Mouse (Mus musculus) heart, adult 2 months (tissue): Measurements from ENCODE around the gene Ube2ql1. TPM values are rescaled to one million over a fixed set of nuclear protein-coding genes. Genes with fewer than 3 reads are reported as not detected.

Source experiments
- DNase-seq, 2 experiments: peaks; one replicate each; pipeline ENCODE4 v3.0.0; 2021
- H3K27ac ChIP-seq: fragments of 200-600 bp; 2 replicates; pipeline ENCODE4 v1.8.1; 2022
- H3K27me3 ChIP-seq: fragments of 200-500 bp; 2 replicates; pipeline ENCODE4 v1.6.1; 2012; ENCODE audit warnings: mild to moderate bottlenecking, low read length, inconsistent platforms, mixed read lengths; ENCODE audit not compliant: control insufficient read depth, insufficient read depth
- H3K36me3 ChIP-seq: fragments of 200-500 bp; 2 replicates; pipeline ENCODE4 v1.6.1; 2012; ENCODE audit warnings: low read length, inconsistent platforms; ENCODE audit not compliant: control insufficient read depth, insufficient read depth
- H3K4me1 ChIP-seq: fragments of 200-500 bp; 2 replicates; pipeline ENCODE4 v1.6.1; 2011; ENCODE audit warnings: low read length; ENCODE audit not compliant: control insufficient read depth, insufficient read depth
- H3K4me3 ChIP-seq: fragments of 200-600 bp; 2 replicates; pipeline ENCODE4 v1.8.1; 2022
- H3K79me2 ChIP-seq: fragments of 200-500 bp; replicated peaks from 2 replicates; pipeline ENCODE4 v1.6.1; 2012; ENCODE audit warnings: mild to moderate bottlenecking, inconsistent platforms, low read length, moderate library complexity, mixed read lengths; ENCODE audit not compliant: control insufficient read depth, insufficient read depth
- H3K9ac ChIP-seq: fragments of 200-500 bp; 2 replicates; pipeline ENCODE4 v1.6.1; 2012; ENCODE audit warnings: low read depth, mild to moderate bottlenecking, control low read depth, inconsistent platforms, low read length, mixed read lengths
- CTCF ChIP-seq: fragments of 200-600 bp; IDR thresholded peaks from 2 replicates; pipeline ENCODE4 v1.8.1; 2022; ENCODE audit warnings: antibody characterized with exemption, mild to moderate bottlenecking, moderate library complexity
- EP300 ChIP-seq: fragments of 200-500 bp; IDR thresholded peaks from 2 replicates; pipeline ENCODE4 v1.6.1; 2011; ENCODE audit warnings: low read depth, low read length, control low read depth; ENCODE audit not compliant: insufficient read depth
- POLR2A ChIP-seq: fragments of 200-500 bp; IDR thresholded peaks from 2 replicates; pipeline ENCODE4 v1.6.1; 2011; ENCODE audit warnings: mild to moderate bottlenecking, low read depth, low read length, control low read depth; ENCODE audit not compliant: insufficient read depth
- WGBS: fragments of 180-500 bp; shearing (Covaris S2); methylation state at CpG from one replicate; pipeline ENCODE4 v1.1.7; 2018; 5-methylcytosine and 5-hydroxymethylcytosine counted together
- intact Hi-C: fragments of 180-260 bp; cut with DNase I; formaldehyde crosslinking; loops from one replicate; pipeline ENCODE4 v1.15.1; 2025
- polyA plus RNA-seq: library from polyadenylated mRNA; depleted of rRNA; stranded (reverse); fragments of >200 nt; gene quantifications from 2 replicates; pipeline ENCODE4 v1.2.3, GENCODE M21; 2012
- total RNA-seq, 2 experiments: library from RNA; stranded (reverse); gene quantifications; 2 replicates each; pipeline ENCODE4 v1.2.3; 2021

Ube2ql1 gene
- total and polyA plus RNA-seq, 3 experiments, result 5.9 to 8.0 (median 6.0) TPM

- Histone ChIP-seq H3K27me3 (no peaks in the 10 kb centered on the region), H3K27ac (no peak overlapping the region), H3K4me1 (no peaks in the 10 kb centered on the region), H3K4me3 (no peak overlapping the region), H3K9ac (no peak overlapping the region), H3K36me3 (no peaks in the 10 kb centered on the region), H3K79me2 (no peaks in the 10 kb centered on the region)
- WGBS, result 37% methylated on average over 11 of the region's 11 CpGs
- intact Hi-C loops, result no loop called here
- DNase-seq, result no peak
- TF ChIP-seq EP300 (no peak), POLR2A (no peak), CTCF (no peak)
These were observed 36.2 kb downstream of the Ube2ql1 start for GRCm38 (mm10) chr13:69703505-69703904.

DNA sequence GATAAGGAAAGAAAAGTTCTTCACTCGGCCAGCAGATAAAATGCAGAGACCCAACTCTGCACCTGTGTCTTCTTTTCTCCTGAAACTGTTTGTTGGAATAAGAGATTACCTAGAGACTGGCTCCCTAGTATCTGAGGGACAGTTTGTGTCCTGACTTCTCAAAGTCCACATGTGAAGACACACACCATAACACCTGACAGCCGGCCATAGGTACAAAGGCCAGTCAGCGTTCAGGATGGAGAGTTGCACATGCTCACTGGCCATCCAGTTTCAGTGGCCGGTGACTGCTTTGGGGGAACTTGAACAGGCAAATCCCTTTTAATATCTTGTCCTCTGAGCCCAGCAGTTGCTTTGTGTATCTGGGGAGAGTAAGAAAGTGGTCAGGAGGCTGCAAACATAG is 38.3 kb downstream of the Ube2ql1 start:
- H3K27me3 ChIP-seq, result no peaks in the 10 kb centered on the region
- intact Hi-C loops, result no loop called here
- WGBS, result 82% methylated on average over 4 of the region's 4 CpGs

DNA sequence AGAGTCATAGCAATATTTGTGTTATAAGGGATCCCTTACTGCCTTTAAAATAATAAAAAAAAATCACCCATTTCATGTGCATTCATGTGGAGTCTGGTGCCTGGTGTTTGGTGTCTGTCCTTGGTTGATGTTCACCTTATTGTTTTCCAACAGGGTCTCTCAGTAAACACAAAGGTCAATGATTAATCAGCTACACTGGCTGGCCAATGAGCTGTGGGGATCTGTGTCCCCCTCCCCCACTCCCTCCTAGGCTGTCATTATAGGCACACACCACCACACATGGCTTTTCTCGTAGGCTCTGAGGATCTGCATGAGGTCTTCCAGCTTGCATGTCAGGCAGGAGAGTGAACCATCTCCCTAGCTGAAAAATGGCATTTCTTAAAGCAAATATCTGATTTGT is 38.9 kb downstream of the Ube2ql1 start:
- no peaks in the 10 kb centered on the region for H3K4me1 ChIP-seq
- no peaks in the 10 kb centered on the region for H3K27me3 ChIP-seq
- H3K4me3 ChIP-seq, result no peak overlapping the region
- H3K27ac ChIP-seq, result no peak overlapping the region
- no peak for DNase-seq
- H3K9ac ChIP-seq, result no peak overlapping the region
- WGBS, result 59% methylated on average over 1 of the region's 1 CpGs
- no peaks in the 10 kb centered on the region for H3K36me3 ChIP-seq
- H3K79me2 ChIP-seq, result no peaks in the 10 kb centered on the region
- intact Hi-C loops, result no loop called here
- TF ChIP-seq EP300 (no peak), POLR2A (no peak), CTCF (no peak)

More for the DNA sequence above, 38.3 kb downstream of the Ube2ql1 start:
- no peak overlapping the region for H3K27ac ChIP-seq
- H3K9ac ChIP-seq, result no peak overlapping the region
- H3K36me3 ChIP-seq, result no peaks in the 10 kb centered on the region
- H3K4me3 ChIP-seq, result no peak overlapping the region
- H3K79me2 ChIP-seq, result no peaks in the 10 kb centered on the region
- DNase-seq, result no peak
- TF ChIP-seq EP300 (no peak), CTCF (no peak), POLR2A (no peak)
- H3K4me1 ChIP-seq, result no peaks in the 10 kb centered on the region

GRCm38 (mm10) chr13:69696333-69696991 is 43.2 kb downstream of the Ube2ql1 start:
- TF ChIP-seq POLR2A (no peak), CTCF (peak; percentile 76)
- Histone ChIP-seq H3K4me1 (no peaks in the 10 kb centered on the region), H3K79me2 (no peaks in the 10 kb centered on the region), H3K9ac (no peak overlapping the region), H3K27ac (no peak overlapping the region), H3K4me3 (no peak overlapping the region), H3K36me3 (no peaks in the 10 kb centered on the region), H3K27me3 (no peaks in the 10 kb centered on the region)
- intact Hi-C loops, result loop anchor here (1.0 to 5.0 kb wide), 3 partner anchors 44 to 886 kb away; no protein-coding TSS in a partner anchor
- DNase-seq, result peak; percentile 39 to 65
- 40% methylated on average over 13 of the region's 13 CpGs for whole genome bisulfite sequencing

DNA sequence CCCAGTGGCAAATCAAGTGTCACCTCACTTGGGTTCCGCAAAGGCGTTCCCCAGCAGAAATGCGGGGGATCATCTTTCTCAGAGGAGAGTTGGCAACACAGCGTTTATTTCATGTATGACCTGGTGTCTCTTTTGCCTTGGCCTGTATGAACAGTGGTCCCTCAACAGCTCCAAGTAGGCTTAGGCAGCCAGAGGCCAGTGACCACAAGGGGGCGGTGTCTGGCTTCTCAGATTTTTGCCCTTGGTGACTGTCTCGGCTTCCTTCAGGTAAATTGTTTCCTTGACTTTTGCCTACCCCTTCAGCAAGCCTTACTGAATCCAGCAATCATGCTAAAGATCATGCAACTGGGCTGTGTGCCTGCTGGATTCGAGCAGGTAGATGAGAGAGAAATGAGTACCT is 48.6 kb downstream of the Ube2ql1 start:
- Histone ChIP-seq H3K4me1 (no peaks in the 10 kb centered on the region), H3K4me3 (no peak overlapping the region), H3K79me2 (no peaks in the 10 kb centered on the region), H3K9ac (no peak overlapping the region), H3K36me3 (no peaks in the 10 kb centered on the region), H3K27ac (no peak overlapping the region), H3K27me3 (no peaks in the 10 kb centered on the region)
- TF ChIP-seq CTCF (peak; percentile 77), EP300 (no peak)
- 32% methylated on average over 7 of the region's 7 CpGs for WGBS
- DNase-seq, result peak; percentile 8 to 39
- intact Hi-C loops, result no loop called here

DNA sequence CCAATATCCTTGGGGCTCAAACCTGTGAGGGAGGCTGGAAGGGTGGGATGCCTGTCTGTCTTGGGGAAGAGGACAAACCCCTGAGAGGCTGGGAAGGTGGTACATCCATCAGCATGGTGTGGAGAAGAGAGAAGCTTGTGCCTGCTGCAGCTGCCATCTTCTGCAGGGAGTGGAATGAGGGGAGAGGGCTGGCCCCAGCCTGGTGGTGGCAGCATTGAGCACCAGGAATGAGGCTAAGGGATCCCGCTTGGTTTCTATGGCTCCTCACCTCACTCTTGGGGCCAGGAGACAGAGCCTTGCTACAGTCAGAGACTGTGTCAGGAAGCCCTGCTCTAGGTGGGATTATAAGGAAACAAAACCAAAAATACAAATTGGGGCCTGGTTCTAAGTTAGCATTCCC is 52.7 kb downstream of the Ube2ql1 start:
- Histone ChIP-seq H3K4me1 (no peaks in the 10 kb centered on the region), H3K4me3 (no peak overlapping the region), H3K27me3 (no peaks in the 10 kb centered on the region), H3K79me2 (no peaks in the 10 kb centered on the region), H3K27ac (no peak overlapping the region), H3K9ac (no peak overlapping the region), H3K36me3 (no peaks in the 10 kb centered on the region)
- 54% methylated on average over 1 of the region's 1 CpGs for WGBS
- no peak for TF ChIP-seq EP300
- no peak for TF ChIP-seq POLR2A
- TF ChIP-seq CTCF, result peak; percentile 19; the same call in 1 of the 2 replicates
- intact Hi-C loops, result no loop called here
- DNase-seq, result no peak
